Mouse (Mus musculus): Measurements from ENCODE around the gene Dock11. TPM values are rescaled to one million over a fixed set of nuclear protein-coding genes. Genes with fewer than 3 reads are reported as not detected.
A peak's percentile ranks its signal among the peaks of the same experiment; 100 is the strongest.

Dock11 gene
- 17.0 and 18.6 TPM in 2 replicates for polyA plus RNA-seq (2015; fragmentation: Nextera tagmentation; extraction: Ambion mirVana)

- no peaks in the 10 kb centered on the region for H3K27me3 ChIP-seq
- no peaks in the 10 kb centered on the region for H3K9me3 ChIP-seq (replicated peaks)
- no peaks in the 10 kb centered on the region for H3K36me3 ChIP-seq (ENCODE audit: poor library complexity, severe bottlenecking)
- ATAC-seq: peak; percentile 90
- H3K9ac ChIP-seq: peak within 1 kb of the TSS; percentile 74
- H3K27ac ChIP-seq: peak within 1 kb of the TSS; percentile 80
- peak within 1 kb of the TSS; percentile 64 for H3K4me2 ChIP-seq
- H3K4me3 ChIP-seq: peak within 1 kb of the TSS; percentile 60
- WGBS: 22% methylated on average over 26 of the region's 38 CpGs
- peaks cover 9% of the 10 kb centered on the region; the same call in 1 of the 2 replicates for H3K4me1 ChIP-seq
These were observed at the start of gene Dock11 for GRCm38 (mm10) chrX:35888087-35888895. Gene Dock11, plus strand, starts transcription at chrX:35888832.

- ATAC-seq: no peak
- no peak overlapping the region for H3K4me3 ChIP-seq
- no peak overlapping the region for H3K27ac ChIP-seq
- no peak overlapping the region for H3K4me2 ChIP-seq
- no peaks in the 10 kb centered on the region for H3K36me3 ChIP-seq (ENCODE audit: poor library complexity, severe bottlenecking)
- no peaks in the 10 kb centered on the region for H3K27me3 ChIP-seq
- no peaks in the 10 kb centered on the region for H3K4me1 ChIP-seq
- WGBS: 70% methylated on average over 1 of the region's 1 CpGs
- no peak overlapping the region for H3K9ac ChIP-seq
- H3K9me3 ChIP-seq (replicated peaks): no peaks in the 10 kb centered on the region
These were observed 8.9 kb upstream of the Dock11 start for GRCm38 (mm10) chrX:35879703-35880102.

- Histone ChIP-seq H3K27ac (peak overlapping the region; percentile 80), H3K9ac (peak overlapping the region; percentile 74), H3K9me3 (replicated peaks) (no peaks in the 10 kb centered on the region), H3K27me3 (no peaks in the 10 kb centered on the region), H3K4me1 (peaks cover 9% of the 10 kb centered on the region; the same call in 1 of the 2 replicates), H3K4me2 (peak overlapping the region; percentile 64), H3K36me3 (ENCODE audit: poor library complexity, severe bottlenecking) (no peaks in the 10 kb centered on the region), H3K4me3 (peak overlapping the region; percentile 60)
- ATAC-seq: peak; percentile 54
- WGBS: 15% methylated on average over 35 of the region's 58 CpGs
These were observed 540 bp downstream of the Dock11 start for GRCm38 (mm10) chrX:35888945-35889799.

GRCm38 (mm10) chrX:35889800-35890106, 1.1 kb downstream of the Dock11 start:
- Histone ChIP-seq H3K4me3 (peak overlapping the region; percentile 60), H3K4me2 (peak overlapping the region; percentile 64), H3K36me3 (ENCODE audit: poor library complexity, severe bottlenecking) (no peaks in the 10 kb centered on the region), H3K9me3 (replicated peaks) (no peaks in the 10 kb centered on the region), H3K27ac (peak overlapping the region; percentile 80), H3K27me3 (no peaks in the 10 kb centered on the region), H3K4me1 (peaks cover 9% of the 10 kb centered on the region; the same call in 1 of the 2 replicates), H3K9ac (peak overlapping the region; percentile 74)
- ATAC-seq: peak; percentile 58
- WGBS: 6% methylated on average over 8 of the region's 8 CpGs

- 64% methylated on average over 5 of the region's 5 CpGs for WGBS
- H3K4me3 ChIP-seq: no peak overlapping the region
- peaks cover 9% of the 10 kb centered on the region; the same call in 1 of the 2 replicates for H3K4me1 ChIP-seq
- H3K27ac ChIP-seq: no peak overlapping the region
- no peak for ATAC-seq
- no peak overlapping the region for H3K4me2 ChIP-seq
- no peaks in the 10 kb centered on the region for H3K27me3 ChIP-seq
- H3K36me3 ChIP-seq (ENCODE audit: poor library complexity, severe bottlenecking): no peaks in the 10 kb centered on the region
- H3K9ac ChIP-seq: no peak overlapping the region
- no peaks in the 10 kb centered on the region for H3K9me3 ChIP-seq (replicated peaks)
These were observed 3.0 kb downstream of the Dock11 start for GRCm38 (mm10) chrX:35891534-35892125.

GRCm38 (mm10) chrX:35892377-35892776, 3.7 kb downstream of the Dock11 start:
- H3K27ac ChIP-seq: no peak overlapping the region
- H3K4me2 ChIP-seq: no peak overlapping the region
- 63% methylated on average over 5 of the region's 5 CpGs for whole genome bisulfite sequencing
- ATAC-seq: no peak
- H3K9ac ChIP-seq: no peak overlapping the region
- no peaks in the 10 kb centered on the region for H3K9me3 ChIP-seq (replicated peaks)
- H3K4me1 ChIP-seq: peaks cover 9% of the 10 kb centered on the region; the same call in 1 of the 2 replicates
- H3K27me3 ChIP-seq: no peaks in the 10 kb centered on the region
- no peaks in the 10 kb centered on the region for H3K36me3 ChIP-seq (ENCODE audit: poor library complexity, severe bottlenecking)
- no peak overlapping the region for H3K4me3 ChIP-seq

- Histone ChIP-seq H3K36me3 (ENCODE audit: poor library complexity, severe bottlenecking) (no peaks in the 10 kb centered on the region), H3K27me3 (no peaks in the 10 kb centered on the region), H3K4me1 (no peaks in the 10 kb centered on the region), H3K9ac (no peak overlapping the region), H3K27ac (no peak overlapping the region), H3K4me3 (no peak overlapping the region), H3K9me3 (replicated peaks) (no peaks in the 10 kb centered on the region), H3K4me2 (no peak overlapping the region)
- no peak for ATAC-seq
- WGBS: 78% methylated on average over 11 of the region's 11 CpGs
These were observed 9.2 kb downstream of the Dock11 start for GRCm38 (mm10) chrX:35897648-35898500.

- 100% methylated on average over 2 of the region's 2 CpGs for WGBS
- Histone ChIP-seq H3K4me1 (no peaks in the 10 kb centered on the region), H3K27ac (no peak overlapping the region), H3K36me3 (ENCODE audit: poor library complexity, severe bottlenecking) (no peaks in the 10 kb centered on the region), H3K9ac (no peak overlapping the region), H3K9me3 (replicated peaks) (no peaks in the 10 kb centered on the region), H3K27me3 (no peaks in the 10 kb centered on the region), H3K4me2 (no peak overlapping the region), H3K4me3 (no peak overlapping the region)
- no peak for ATAC-seq
These were observed 9.8 kb downstream of the Dock11 start for GRCm38 (mm10) chrX:35898501-35898766.

- Histone ChIP-seq H3K4me1 (no peaks in the 10 kb centered on the region), H3K9ac (no peak overlapping the region), H3K27ac (no peak overlapping the region), H3K4me3 (no peak overlapping the region), H3K9me3 (replicated peaks) (no peaks in the 10 kb centered on the region), H3K4me2 (no peak overlapping the region), H3K36me3 (ENCODE audit: poor library complexity, severe bottlenecking) (no peaks in the 10 kb centered on the region), H3K27me3 (no peaks in the 10 kb centered on the region)
- no peak for ATAC-seq
- 82% methylated on average over 7 of the region's 7 CpGs for WGBS
These were observed 15.7 kb downstream of the Dock11 start for GRCm38 (mm10) chrX:35904352-35904751.

GRCm38 (mm10) chrX:35906696-35907330, 18.2 kb downstream of the Dock11 start:
- Histone ChIP-seq H3K9ac (no peak overlapping the region), H3K27ac (no peak overlapping the region), H3K9me3 (replicated peaks) (no peaks in the 10 kb centered on the region), H3K4me3 (no peak overlapping the region), H3K36me3 (ENCODE audit: poor library complexity, severe bottlenecking) (no peaks in the 10 kb centered on the region), H3K4me2 (no peak overlapping the region), H3K4me1 (no peaks in the 10 kb centered on the region), H3K27me3 (no peaks in the 10 kb centered on the region)
- WGBS: 84% methylated on average over 4 of the region's 4 CpGs
- ATAC-seq: no peak

GRCm38 (mm10) chrX:35919558-35919957, 30.9 kb downstream of the Dock11 start:
- H3K36me3 ChIP-seq (ENCODE audit: poor library complexity, severe bottlenecking): no peaks in the 10 kb centered on the region
- no peak overlapping the region for H3K4me2 ChIP-seq
- no peaks in the 10 kb centered on the region for H3K9me3 ChIP-seq (replicated peaks)
- no peak overlapping the region for H3K4me3 ChIP-seq
- no peak overlapping the region for H3K9ac ChIP-seq
- H3K27ac ChIP-seq: no peak overlapping the region
- 84% methylated on average over 2 of the region's 2 CpGs for WGBS
- no peaks in the 10 kb centered on the region for H3K4me1 ChIP-seq
- ATAC-seq: no peak
- H3K27me3 ChIP-seq: no peaks in the 10 kb centered on the region

Measured in forebrain, embryonic 13.5 days (tissue).